24 mouse cellular contexts compared by ENCODE assay signal in the genomic region with DNA sequence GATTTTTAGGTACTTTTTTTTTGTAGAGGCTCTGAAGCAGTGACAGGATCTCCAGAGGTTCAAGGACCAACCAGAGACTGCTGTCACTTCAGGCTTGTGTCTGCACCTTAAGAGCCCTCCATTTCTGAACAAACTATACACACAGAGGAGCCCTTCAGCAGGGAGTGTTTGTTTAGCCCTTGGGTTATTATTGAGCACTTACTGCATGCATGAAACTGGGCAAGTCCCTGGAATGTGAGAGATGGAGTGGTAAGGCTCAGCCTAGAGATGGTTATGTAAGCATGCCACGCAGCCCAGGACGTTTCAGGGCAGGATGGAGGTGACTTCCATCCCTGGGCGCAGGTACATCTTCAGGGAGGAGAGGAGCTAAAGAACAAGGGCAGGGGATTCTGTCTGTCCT. TPM values are rescaled to one million over a fixed set of nuclear protein-coding genes. Genes with fewer than 3 reads are reported as not detected.
DNase-seq lines count a peak whose midpoint lies in the region; ATAC-seq lines count a peak whose summit lies in the region.
"Had no signal": no experiment of that assay in that cellular context is flagged by ENCODE, and none has a peak within 500 bp of the region (broad histone marks: within the 10 kb centered on the region; RNA-seq: fewer than 3 reads in every experiment).

No protein-coding gene starts in this region.

- peak overlapping the region; percentile 86 for H3K27ac ChIP-seq in lung, embryonic 16.5 days (ENCODE audit: low read length)
- H3K27ac ChIP-seq: embryonic facial prominence, embryonic 12.5 days; forebrain, embryonic 12.5 days; forebrain, embryonic 15.5 days; hindbrain, embryonic 12.5 days; hindbrain, embryonic 15.5 days had no signal

- WGBS in lung, embryonic 16.5 days, result 41% methylated on average over 3 of the region's 3 CpGs

- H3K9me3 ChIP-seq in lung, embryonic 16.5 days (ENCODE audit: control insufficient read depth, low read length), result no peaks in the 10 kb centered on the region
- H3K9me3 ChIP-seq: embryonic facial prominence, embryonic 12.5 days; embryonic facial prominence, embryonic 15.5 days; forebrain, embryonic 12.5 days; forebrain, embryonic 15.5 days; hindbrain, embryonic 12.5 days; hindbrain, embryonic 15.5 days had no signal

- no peaks in the 10 kb centered on the region for H3K36me3 ChIP-seq in lung, embryonic 16.5 days (ENCODE audit: control insufficient read depth, insufficient read depth, low read length)
- H3K36me3 ChIP-seq: embryonic facial prominence, embryonic 12.5 days; embryonic facial prominence, embryonic 15.5 days; forebrain, embryonic 12.5 days; forebrain, embryonic 15.5 days; hindbrain, embryonic 12.5 days; hindbrain, embryonic 15.5 days had no signal

- no peak overlapping the region for H3K9ac ChIP-seq in lung, embryonic 16.5 days (ENCODE audit: low read length)
- H3K9ac ChIP-seq: embryonic facial prominence, embryonic 12.5 days; embryonic facial prominence, embryonic 15.5 days; forebrain, embryonic 12.5 days; forebrain, embryonic 15.5 days; hindbrain, embryonic 12.5 days; hindbrain, embryonic 15.5 days had no signal

- H3K27me3 ChIP-seq in lung, embryonic 16.5 days (ENCODE audit: control insufficient read depth, insufficient read depth, low read depth, low read length), result no peaks in the 10 kb centered on the region
- H3K27me3 ChIP-seq: embryonic facial prominence, embryonic 12.5 days; embryonic facial prominence, embryonic 15.5 days; forebrain, embryonic 15.5 days; hindbrain, embryonic 15.5 days had no signal

- ATAC-seq in lung, embryonic 16.5 days (ENCODE audit: low read depth), result peak; percentile 65
- ATAC-seq: activated CD4-positive, CD25-positive, alpha-beta regulatory T cell, adult 4 months; forebrain, embryonic 15.5 days had no signal

- DNase-seq in lung, adult 18-20 months, result peak; percentile 79 to 87
- no peak for DNase-seq in lung, postnatal 14 days
- peak; percentile 90 for DNase-seq in lung, postnatal 25 days (ENCODE audit: low spot score)
- no peak for DNase-seq in frontal cortex, postnatal 36 days (ENCODE audit: low spot score in 2 of 2)
- DNase-seq in kidney, adult 9 months, result no peak
- DNase-seq in frontal cortex, postnatal 10 days (ENCODE audit: low spot score in 2 of 2), result no peak
- no peak for DNase-seq in natural killer cell, adult 2 months (ENCODE audit: low spot score in 2 of 2)
- DNase-seq: adrenal gland, adult 8-10 months; adrenal gland, postnatal 25 days; cerebellum, adult 11-12 months; cerebellum, adult 9-10 months; cerebellum, postnatal 14 days; gastrocnemius, adult 2 months; gastrocnemius, postnatal 14 days; heart, adult 11 months had no signal

- no peak overlapping the region for H3K4me3 ChIP-seq in lung, embryonic 16.5 days (ENCODE audit: low read length)
- H3K4me3 ChIP-seq: embryonic facial prominence, embryonic 12.5 days; embryonic facial prominence, embryonic 15.5 days; forebrain, embryonic 12.5 days; forebrain, embryonic 15.5 days; gastrocnemius, adult 2 months; hindbrain, embryonic 12.5 days; hindbrain, embryonic 15.5 days had no signal

- peaks cover 39% of the 10 kb centered on the region for H3K4me1 ChIP-seq in lung, embryonic 16.5 days (replicated peaks; ENCODE audit: control insufficient read depth, insufficient read depth, low read length)

- no peak overlapping the region for H3K4me2 ChIP-seq in lung, embryonic 16.5 days (ENCODE audit: low read depth, low read length)
- H3K4me2 ChIP-seq: embryonic facial prominence, embryonic 12.5 days; embryonic facial prominence, embryonic 15.5 days; forebrain, embryonic 12.5 days; forebrain, embryonic 15.5 days; heart, embryonic 11.5 days; hindbrain, embryonic 12.5 days; hindbrain, embryonic 15.5 days had no signal

RNA-seq across cellular contexts. Expression of a gene that starts 16.4 kb away (rescaled TPM):
- polyA plus RNA-seq in lung, embryonic 16.5 days (2015; fragmentation: Nextera tagmentation; extraction: Ambion mirVana), result 11.0 and 13.2 TPM in 2 replicates
- polyA plus RNA-seq: activated CD4-positive, CD25-positive, alpha-beta regulatory T cell, adult 4 months had no signal

RNA-seq across cellular contexts. Expression of a gene that starts 40.2 kb away (rescaled TPM):
- 1,125 and 1,193 TPM in 2 replicates for polyA plus RNA-seq in lung, embryonic 16.5 days (2015; fragmentation: Nextera tagmentation; extraction: Ambion mirVana)

RNA-seq across cellular contexts. Expression of a gene that starts 54.1 kb away (rescaled TPM):
- 9.1 and 9.9 TPM in 2 replicates for polyA plus RNA-seq in lung, embryonic 16.5 days (2015; fragmentation: Nextera tagmentation; extraction: Ambion mirVana)

RNA-seq across cellular contexts. Expression of a gene that starts 54.3 kb away (rescaled TPM):
- polyA plus RNA-seq in lung, embryonic 16.5 days (2015; fragmentation: Nextera tagmentation; extraction: Ambion mirVana), result 12.3 and 12.6 TPM in 2 replicates

Comparison
In these comparisons a context has a peak if more than half of its experiments do, and no peak if none do; other contexts are left out.
1. DNase-seq: peak in lung, adult 18-20 months (2 of 2) and lung, postnatal 25 days (single experiment); none in lung, postnatal 14 days (single experiment), frontal cortex, postnatal 36 days (0 of 2), kidney, adult 9 months (single experiment), frontal cortex, postnatal 10 days (0 of 2) and natural killer cell, adult 2 months (0 of 2).